Mouse (Mus musculus) C2C12 (cell line): Measurements from ENCODE around the gene Dlg5.

Experiments
- CEBPB ChIP-seq: IDR thresholded peaks from one replicate; pipeline ENCODE4 v1.6.1; 2011; ENCODE audit warnings: low read depth, mild to moderate bottlenecking, control low read depth, moderate library complexity
- CTCF ChIP-seq: IDR thresholded peaks from one replicate; pipeline ENCODE4 v1.5.1; 2011; ENCODE audit not compliant: control insufficient read depth, insufficient read depth, insufficient read length
- FOSL1 ChIP-seq: IDR thresholded peaks from one replicate; pipeline ENCODE4 v1.8.0; 2011; ENCODE audit warnings: mild to moderate bottlenecking, low read length; ENCODE audit not compliant: poor library complexity, insufficient read depth, severe bottlenecking
- MAX ChIP-seq: IDR thresholded peaks from one replicate; pipeline ENCODE4 v1.6.1; 2011; ENCODE audit warnings: mild to moderate bottlenecking, control low read depth
- MYOD1 ChIP-seq: IDR thresholded peaks from one replicate; pipeline ENCODE4 v1.6.1; 2011; ENCODE audit warnings: low read depth; ENCODE audit not compliant: control insufficient read depth, insufficient read length
- MYOG ChIP-seq: IDR thresholded peaks from one replicate; pipeline ENCODE4 v1.6.1; 2011; ENCODE audit not compliant: control insufficient read depth, insufficient read length; ENCODE audit errors: extremely low read depth
- USF1 ChIP-seq: IDR thresholded peaks from one replicate; pipeline ENCODE4 v1.6.1; 2011; ENCODE audit warnings: low read depth, mild to moderate bottlenecking, control low read depth, moderate library complexity

- TF ChIP-seq CTCF (no peak), MAX (no peak), USF1 (no peak), MYOD1 (no peak), CEBPB (no peak), MYOG (no peak), FOSL1 (no peak)
Measured at GRCm38 (mm10) chr14:24227015-24227414, 18.7 kb downstream of the Dlg5 start.
